Mouse (Mus musculus): ENCODE measurements around the gene Fgd3. TPM values are rescaled to one million over a fixed set of nuclear protein-coding genes. Genes with fewer than 3 reads are reported as not detected.

The Fgd3 gene
- total RNA-seq, 2 experiments from 2014 or later, result 3.4 to 8.6 TPM

DNA sequence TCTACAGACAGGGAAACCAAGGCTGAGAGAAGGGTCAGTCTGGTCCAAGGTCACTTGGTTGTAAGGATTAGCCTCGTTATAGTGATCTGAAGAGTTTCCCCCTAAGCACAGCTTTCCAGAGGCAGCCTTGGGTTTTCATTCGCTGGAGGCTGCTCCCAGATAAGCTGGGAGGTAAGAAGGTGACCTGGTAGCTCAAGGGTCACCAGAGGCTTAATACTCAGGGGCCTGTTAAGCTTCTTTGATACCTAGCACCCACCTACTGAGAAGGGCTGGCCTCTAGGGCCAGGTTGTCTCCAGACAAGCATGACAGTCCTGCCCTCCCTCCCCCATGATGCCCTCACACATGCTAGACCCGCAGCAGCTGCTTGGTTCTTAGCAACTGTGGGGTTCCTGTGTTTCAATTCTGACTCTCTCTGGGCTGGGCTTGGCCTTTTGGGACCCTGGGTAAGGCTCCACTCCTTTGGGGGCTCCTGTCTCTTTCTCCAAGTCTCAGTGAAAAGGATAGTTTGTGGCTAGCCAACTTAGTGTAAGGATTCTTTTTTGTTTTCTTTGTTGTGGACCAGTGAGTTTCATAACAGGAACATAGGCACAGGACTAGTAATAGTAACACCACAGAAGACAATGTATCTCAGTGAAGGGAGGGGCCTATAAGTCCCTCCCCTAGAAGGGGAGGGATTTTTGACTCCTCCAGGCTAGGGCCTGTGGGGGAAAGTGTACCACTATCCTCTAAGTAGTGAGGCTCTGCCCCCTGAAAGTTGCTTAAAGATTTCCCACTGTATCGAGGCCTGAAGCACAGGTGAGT, 69.2 kb downstream of the Fgd3 start:
- 0 out of 2 replicates have a peak, but pooled peaks have one; percentile 25 for ATAC-seq (replicated peaks; ENCODE audit: poor library complexity)

DNA sequence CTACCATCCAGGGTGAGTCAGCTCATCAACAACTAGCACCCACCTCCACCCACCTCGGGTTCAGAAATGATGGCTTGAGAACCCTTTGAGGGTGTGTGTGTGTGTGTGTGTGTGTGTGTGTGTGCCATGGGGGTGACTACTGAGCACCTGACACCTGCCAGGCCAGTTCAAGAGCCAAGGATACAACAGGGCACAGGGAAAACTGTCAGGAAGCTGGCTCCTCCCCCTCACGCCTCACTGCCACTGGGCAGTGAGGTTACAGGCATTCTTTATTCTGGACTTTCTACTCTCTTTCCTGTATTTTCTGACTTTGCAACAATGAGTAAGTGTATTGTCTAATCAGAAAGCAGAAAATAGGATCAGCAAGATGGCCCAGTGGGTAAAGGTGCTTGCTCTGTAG, 70.5 kb downstream of the Fgd3 start:
- ATAC-seq (replicated peaks; ENCODE audit: poor library complexity), result no peak

DNA sequence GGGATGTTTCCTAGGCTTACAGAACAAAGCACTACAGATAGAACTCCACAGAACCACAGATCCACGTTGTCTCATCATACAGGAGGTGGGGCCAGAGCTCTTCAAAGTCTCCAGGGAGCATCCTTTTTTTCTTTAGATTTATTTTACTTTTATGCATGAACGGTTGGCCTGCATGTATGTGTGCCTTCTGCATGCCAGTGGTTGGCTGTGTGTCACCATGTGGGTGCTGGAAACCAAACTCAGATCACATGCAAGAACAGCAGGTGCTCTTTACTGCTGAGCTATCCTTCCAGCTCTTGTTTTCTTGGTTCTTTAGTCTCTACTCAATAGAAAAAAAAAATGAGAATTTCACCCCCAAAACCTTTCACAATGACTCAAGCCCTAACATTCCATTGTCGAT, 71.2 kb downstream of the Fgd3 start:
- ATAC-seq (replicated peaks; ENCODE audit: poor library complexity), result no peak

DNA sequence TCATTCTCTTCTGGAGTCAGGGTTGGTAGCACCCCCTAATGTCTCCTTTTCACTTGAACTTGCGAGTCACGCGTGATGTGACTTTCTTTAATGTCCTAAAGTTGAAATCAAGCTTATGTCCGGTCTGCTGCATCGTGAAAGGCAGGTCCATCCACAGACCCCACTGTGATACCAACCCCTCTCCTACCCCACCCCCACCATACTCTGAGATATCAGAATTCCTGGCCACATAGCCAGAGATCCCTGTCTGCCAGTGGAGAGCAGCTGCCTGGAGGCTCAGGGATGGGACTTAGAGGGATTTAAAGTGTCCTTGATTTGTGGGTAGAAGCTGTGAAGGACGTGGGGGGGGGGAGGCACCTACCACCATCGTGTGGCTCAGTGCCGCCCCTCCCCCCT, 71.6 kb downstream of the Fgd3 start, which contains the start of gene Susd3:
Gene Susd3, minus strand, starts transcription at position 240 of the 396 bp plus-strand sequence.
- no peak for ATAC-seq (replicated peaks; ENCODE audit: poor library complexity)

DNA sequence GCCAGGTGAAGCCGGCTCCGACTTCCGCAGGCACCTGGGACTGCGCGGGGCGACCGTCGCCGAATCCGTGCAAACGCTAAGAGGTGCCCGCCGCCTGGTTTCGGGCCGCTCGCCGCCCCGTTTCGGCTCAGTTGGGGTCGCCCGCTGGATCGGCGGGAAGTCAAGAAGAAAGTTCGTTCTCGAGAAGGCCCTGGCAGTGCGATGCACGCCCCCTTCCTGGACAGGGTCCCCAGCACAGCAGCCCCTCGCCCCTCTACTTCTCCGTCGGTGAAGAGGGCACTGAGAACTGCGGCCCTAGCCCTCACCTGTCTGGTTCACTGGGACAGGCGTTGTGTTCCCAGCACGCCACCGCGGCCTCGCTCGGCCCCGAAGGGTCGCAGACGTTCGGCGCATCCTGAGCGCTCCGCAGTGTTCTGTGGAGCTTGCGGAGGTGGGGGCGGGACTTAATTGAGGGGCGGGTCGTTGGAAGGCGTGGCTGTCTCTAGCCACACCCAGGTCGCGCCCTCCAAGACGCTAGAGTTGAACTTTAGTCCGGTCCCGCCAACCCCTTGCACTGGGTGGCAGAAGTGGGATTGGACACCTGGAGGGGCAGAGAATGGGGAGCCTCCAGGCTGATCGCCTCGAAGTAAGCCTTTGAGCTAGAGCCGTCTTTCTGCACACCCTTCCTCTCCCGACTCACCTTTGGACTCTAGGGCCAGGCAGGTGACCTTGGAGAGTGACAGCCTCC, 72.2 kb downstream of the Fgd3 start:
- ATAC-seq (replicated peaks; ENCODE audit: poor library complexity), result peak; percentile 65

DNA sequence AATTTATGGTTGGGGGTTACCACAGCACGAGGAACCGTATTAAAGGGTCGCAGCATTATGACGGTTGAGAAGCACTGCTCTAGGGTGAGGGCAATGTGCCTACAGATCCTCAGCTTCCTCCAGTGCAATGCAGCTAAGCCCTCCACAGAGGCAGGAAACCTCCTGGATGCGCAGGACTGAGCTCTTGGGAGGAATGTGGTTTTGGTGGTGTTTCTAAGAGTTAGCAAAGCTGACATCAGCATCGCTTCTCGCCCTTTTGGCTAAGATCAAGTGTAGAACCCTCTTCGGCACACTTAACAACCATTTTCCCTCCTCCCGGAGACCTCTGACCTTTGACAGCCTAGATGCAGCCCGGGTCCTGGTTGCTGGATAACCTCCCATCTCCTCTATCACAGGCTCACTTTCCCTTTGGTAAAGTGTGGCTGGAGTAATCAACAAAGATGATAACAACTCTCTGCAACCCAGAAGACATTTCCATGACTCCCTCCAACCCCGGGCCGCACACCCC, 72.8 kb downstream of the Fgd3 start:
- no peak for ATAC-seq (replicated peaks; ENCODE audit: poor library complexity)

DNA sequence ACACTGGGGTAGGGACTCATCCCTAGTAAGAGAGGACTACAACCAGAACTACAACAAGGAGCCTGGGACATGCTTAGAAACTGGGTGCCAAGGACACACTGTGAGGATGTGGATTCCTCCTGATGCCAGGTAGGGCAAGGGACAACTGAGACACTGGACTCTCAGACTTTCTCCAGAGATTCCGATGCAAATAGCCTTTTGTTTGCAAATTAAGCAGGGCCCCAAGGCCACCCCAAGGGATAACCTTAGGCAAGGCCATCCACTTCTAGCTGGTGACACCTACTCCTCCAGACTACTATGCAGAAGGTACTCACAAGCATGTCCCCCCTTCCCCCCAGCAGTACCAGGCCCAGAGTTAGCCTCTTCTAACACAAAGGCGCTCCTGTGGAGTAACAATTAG, 73.5 kb downstream of the Fgd3 start:
- ATAC-seq (replicated peaks; ENCODE audit: poor library complexity), result no peak

DNA sequence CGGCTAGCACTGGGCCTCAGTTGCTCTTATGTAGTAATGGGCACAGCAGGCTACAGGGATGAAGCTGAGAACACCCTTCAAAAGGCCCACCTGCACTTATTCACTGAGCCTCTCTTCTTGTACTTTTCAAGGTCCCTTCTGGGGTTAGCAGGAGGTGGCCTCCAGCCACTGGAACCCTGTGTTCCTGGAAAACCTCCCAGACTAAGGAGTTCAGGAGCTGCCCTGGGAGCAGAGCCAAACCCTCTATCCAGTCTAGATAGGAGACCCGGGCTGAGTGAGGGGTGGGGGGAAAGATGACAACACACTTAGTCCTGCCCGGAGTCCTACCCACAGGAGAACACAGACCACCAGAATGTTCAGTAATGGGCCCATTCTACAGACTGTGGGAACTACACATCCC, 74.1 kb downstream of the Fgd3 start:
- no peak for ATAC-seq (replicated peaks; ENCODE audit: poor library complexity)

DNA sequence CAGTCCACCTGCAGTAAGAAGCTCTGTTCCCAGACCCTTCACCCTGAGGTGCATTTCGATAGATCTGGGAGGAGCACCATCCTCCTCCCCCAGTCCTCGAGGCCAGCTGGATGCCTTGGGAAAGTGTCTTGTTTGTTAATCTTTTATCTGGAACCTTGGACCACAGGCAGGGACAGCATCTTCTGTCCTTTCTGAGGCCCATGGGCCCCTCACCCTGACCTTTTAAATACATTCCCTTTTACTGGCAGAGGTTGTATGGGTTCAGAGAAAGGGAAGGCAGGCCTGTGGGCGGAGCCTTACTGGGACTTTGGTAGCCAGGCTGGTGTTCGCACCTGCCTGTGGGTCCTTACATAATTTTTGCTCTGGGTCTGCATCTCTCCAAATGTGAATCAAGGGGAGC, 74.9 kb downstream of the Fgd3 start:
- ATAC-seq (replicated peaks; ENCODE audit: poor library complexity), result no peak

DNA sequence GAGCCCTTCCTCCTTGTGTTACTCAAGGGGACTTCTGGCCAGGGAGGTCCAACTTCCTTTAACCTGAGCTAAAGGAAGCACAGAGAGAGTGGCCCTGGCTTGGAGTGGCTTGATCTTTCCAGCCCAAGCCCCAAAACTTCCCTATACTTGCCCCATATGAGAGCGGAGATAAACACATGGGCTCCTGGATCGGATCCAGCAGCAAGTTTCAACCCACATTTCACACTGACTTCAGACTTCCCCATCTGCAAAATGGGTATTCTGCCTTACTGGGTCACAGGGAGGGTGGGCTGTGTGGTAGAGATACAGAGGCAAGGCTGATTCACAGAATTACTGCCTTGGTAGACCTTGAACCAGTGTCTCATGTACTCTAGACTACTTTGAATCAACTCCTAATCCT, 76.6 kb downstream of the Fgd3 start:
- peak; percentile 6; the same call in 1 of the 2 replicates for ATAC-seq (replicated peaks; ENCODE audit: poor library complexity)

DNA sequence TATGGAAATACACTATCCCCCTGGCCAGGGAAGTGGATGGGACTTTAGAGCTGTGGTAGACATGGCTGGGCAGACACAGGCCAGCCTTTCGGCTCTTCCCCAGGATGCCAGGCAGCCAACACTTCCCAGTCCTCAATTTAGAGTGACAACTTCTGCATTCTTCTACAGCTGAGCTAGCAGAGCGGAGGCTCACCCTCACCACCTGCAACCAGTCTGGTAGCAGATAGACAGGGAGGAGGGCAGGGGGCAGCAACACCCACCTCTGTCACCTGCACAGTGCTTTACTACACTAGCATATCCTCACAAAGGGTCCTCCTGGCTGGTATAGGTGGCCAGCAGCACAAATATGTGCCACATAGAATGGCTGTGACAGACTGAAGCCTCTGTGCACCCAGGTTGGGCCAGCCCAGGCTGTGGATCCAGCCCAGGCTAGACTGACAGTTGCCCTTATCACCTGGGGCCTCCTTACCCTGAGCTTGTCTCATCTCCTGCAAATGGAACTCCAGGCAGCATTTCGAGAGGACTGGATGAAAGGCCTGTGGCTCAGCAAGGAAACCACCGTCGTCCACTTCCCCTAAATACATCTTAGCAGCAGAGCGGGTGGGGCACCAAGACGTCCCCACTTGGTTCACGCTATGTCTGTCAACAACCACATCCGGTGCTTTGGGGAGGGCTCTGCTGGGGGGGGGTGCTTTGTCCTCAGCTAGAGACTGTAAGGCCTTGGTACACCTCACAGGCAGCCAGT, 77.6 kb downstream of the Fgd3 start:
- peak; percentile 86 for ATAC-seq (replicated peaks; ENCODE audit: poor library complexity)

DNA sequence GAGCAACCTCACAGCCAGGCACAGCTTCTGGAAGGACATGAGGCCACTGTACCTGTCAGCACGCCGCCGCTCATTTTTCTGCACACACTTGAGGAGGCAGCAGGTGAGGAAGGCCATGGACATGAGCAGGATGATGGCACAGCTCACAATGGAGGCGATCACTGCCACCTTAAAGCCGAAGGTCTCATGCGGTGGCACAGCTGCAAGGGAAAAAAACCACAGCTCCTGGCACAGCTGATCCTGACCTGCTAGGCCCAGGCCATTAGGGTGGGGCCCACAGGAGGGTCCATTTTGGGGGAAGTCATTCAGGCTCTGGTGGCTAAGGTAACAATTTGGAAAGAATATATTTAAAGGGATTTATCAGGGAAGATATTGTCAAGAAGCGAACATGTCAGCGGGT, 81.4 kb downstream of the Fgd3 start:
- no peak for ATAC-seq (replicated peaks; ENCODE audit: poor library complexity)

DNA sequence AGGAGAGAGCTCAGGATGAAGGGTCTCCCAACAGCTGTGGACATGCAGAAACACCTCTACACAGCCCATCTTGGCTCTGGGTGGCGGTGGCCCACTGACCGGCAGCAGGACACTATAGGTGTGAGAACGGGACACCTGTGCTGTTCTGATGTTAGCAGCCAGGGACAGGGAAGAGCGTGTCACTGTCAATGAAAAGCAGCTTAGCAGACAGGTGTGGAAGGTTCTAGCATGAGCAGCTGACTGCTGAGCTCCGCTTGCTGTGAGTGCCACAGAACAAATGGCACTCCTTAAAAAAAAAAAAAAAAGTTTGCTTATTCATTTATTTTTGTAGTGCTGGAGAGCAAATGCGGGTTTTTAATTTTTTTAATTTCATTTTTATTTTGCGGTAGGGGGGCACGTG, 82.5 kb downstream of the Fgd3 start:
- no peak for ATAC-seq (replicated peaks; ENCODE audit: poor library complexity)

DNA sequence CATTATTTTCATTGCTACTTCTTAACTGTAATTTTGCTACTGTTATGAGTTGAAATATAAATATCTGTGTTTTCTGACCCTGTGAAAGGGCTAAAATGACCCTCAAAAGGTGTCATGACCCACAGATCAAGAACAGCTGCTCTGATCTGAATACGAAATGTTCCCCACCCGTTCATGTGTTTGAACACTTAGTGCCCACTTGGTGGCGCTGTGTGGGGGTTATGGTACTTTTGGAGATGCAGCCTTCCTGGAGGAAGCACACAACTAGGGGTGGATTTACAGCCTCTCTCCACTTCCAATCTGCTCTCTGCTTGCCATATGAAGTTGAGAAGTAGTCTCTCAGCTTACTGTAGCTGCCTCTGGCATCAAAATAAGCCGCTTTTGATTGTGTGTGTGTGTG, 85.4 kb downstream of the Fgd3 start:
- no peak for ATAC-seq (replicated peaks; ENCODE audit: poor library complexity)

DNA sequence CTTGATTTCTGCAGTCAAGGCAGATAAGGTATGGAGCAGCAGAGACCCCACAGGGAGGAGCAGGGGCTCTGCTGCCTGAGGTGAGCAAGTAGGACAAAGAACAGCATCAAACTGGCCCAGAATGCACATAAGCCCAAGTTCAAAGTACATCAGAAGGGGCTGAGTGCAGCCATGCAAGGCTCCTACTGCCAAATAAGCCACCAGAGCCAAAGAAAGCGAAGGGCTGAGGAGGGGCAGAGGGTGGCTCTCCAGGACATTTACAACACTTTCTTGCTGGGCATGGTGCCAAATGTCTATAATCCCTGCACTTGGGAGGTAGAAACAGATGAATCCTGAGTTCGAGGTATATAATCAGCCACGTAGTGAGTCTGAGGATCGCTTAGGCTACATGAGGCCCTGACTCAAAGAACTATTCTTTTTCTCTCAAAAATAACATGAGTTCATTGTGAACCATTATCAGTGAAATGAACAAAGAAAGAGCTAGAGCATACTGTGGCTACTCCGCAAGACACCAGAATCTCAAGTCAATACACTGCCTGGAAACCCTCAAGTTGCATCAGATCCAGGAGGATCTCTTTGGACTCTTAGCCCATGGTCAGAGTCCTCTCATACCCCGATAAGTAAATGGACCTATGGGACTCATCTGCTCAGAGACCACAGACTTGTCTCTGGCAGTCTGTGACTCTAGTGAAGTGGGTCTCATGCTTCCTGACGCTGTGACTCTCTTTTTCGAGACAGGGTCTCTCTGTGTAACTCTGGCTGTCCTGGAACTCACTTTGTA, 86.1 kb downstream of the Fgd3 start:
- ATAC-seq (replicated peaks; ENCODE audit: poor library complexity), result no peak

DNA sequence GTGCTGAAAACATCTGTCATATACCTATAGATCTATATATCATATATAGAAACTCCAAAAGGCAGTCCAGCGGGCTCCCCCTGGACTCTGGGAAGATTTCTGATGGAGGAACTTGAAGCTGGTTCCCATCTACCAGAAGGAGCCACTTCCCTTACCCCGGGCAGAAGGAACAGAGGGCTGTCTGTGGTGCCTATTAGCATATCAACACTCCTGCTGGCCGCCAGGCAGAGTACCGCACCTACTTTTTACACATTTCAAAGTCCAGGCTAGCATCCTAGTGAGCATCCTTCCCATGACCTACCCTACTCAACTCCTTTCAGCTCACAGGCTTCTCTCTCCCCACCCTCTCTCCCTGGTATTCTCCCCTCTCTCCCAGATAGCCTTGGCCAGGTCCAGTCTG, 94.5 kb downstream of the Fgd3 start:
- ATAC-seq (replicated peaks; ENCODE audit: poor library complexity), result peak; percentile 27

DNA sequence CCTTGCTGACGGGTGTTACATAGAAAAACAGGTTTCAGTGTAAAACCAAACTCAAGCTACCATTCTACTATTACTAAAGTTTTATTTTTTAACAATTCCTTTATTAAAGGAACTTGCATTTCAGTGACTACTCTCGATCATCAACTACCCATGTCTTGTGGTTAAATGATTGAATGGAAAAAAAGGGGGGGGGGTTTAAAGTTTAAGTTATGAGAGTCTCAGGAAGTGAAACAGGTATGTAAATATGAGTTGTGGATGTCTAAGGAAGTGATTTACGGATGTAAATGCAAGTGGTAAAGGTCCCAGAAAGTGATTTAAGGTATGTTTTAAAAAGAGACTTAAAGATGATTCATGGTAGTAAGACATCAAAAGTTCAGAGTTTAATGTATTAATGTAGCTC, 95.0 kb downstream of the Fgd3 start:
- no peak for ATAC-seq (replicated peaks; ENCODE audit: poor library complexity)

DNA sequence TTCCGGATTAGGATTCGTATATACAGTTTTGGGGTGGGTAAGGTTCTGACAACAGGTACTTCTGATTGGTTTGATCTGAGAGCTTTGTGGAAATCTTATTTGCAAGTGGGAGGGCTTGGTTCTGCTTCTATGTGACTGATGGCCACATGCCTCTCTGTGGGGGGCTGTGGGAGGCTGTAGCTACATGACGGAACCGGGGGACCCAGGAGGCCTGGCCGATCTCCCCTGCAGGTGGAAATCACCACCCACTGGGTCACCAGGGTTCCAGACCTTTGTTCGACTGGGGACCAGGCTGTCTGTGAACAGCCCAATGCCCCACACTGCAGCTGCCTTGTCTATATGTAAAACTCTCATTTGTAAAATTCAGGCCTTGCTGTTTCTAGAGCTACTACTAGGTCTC, 95.4 kb downstream of the Fgd3 start:
- ATAC-seq (replicated peaks; ENCODE audit: poor library complexity), result no peak

DNA sequence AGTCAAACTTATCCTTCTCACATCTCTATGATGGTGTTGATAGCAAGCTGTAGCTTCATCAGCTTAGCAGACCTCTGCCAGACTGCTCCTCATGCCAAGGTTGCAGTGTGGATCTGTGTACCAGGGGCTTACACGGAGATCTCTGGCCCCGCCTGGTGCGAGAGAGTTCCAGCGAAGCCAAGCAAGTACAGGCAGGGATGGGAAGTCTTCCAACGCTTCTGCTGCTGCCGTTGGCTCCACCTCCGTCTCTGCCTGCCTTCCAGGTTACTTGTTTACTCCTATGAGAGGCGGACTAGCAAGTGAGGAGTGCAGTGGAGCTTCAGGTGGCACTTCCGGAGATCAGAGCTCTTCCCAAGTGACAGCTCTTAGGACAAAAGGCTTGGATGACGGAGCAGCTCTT, 95.8 kb downstream of the Fgd3 start:
- ATAC-seq (replicated peaks; ENCODE audit: poor library complexity), result no peak

DNA sequence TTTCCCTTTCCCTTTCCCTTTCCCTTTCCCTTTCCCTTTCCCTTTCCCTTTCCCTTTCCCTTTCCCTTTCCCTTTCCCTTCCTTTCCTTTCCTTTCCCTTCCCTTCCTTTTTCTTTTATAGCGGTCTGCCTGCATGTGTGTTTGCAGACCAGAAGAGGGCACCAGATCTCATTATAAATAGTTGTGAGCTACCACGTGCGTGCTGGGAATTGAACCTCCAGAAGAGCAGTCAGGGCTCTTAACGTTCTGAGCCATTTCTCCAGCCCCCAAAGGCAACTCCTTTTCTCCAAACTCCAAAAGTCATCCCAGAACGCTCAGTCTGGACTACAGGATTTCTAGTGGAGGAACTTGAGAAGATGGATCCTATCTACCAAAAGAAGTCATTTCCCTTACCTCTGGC, 99.2 kb downstream of the Fgd3 start:
- ATAC-seq (replicated peaks; ENCODE audit: poor library complexity), result no peak

DNA sequence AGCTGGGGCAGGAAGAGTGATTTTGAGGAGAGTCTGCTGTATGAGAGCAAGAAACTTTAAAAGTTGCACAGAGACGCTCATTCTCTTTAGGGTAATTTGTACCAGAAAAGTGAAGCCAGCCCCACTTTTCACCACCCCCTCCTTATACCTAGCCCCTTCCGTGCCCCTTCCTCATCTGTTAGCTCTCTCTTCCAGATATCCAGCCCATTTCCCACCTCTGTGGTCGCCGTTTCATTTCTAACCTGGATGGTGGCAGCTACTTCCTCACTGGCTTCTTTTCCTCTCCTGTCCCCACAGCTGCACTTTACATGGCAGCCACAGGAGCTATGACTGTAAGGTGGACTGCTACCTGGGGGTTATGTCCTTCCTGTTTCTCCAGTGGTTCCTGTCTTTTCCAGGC, 100.7 kb downstream of the Fgd3 start:
- no peak for ATAC-seq (replicated peaks; ENCODE audit: poor library complexity)

Measured in megakaryocyte progenitor cell, adult 5-6 weeks (primary cell).